Mouse (Mus musculus) T-cell, adult 66 days (primary cell): ENCODE results near the gene Phgdh. TPM values are rescaled to one million over a fixed set of nuclear protein-coding genes. Genes with fewer than 3 reads are reported as not detected.

Experiments
- total RNA-seq, 2 experiments: library from RNA; stranded (reverse); gene quantifications; 3 replicates in 1 of 2; 4 replicates in 1 of 2; pipeline ENCODE4 v1.2.4; 2023

Gene Phgdh
- total RNA-seq = 10 to 100 TPM; 60.9 to 65.4 TPM

DNA sequence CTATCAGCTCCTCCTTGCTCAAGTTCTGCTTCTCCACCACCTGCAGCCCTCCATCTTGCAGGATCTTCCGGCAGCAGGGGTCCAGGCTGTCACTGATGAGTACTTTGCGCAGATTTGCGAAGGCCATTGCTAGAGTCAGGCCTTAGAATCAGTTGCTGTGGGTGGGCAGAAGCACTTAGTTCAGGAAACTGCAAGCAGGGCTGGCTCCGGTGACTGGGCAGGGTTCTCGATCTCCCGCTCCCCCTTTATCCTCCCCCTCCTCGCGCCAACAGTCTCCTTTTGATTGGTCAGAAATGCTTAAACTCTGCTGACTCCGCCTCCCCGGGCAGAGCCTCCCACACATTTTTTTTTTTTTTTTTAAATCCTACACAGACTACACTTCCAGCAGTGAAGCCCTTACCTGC is at the start of gene Phgdh:
Gene Phgdh, minus strand, starts transcription at position 285 of the 404 bp plus-strand sequence.

DNA sequence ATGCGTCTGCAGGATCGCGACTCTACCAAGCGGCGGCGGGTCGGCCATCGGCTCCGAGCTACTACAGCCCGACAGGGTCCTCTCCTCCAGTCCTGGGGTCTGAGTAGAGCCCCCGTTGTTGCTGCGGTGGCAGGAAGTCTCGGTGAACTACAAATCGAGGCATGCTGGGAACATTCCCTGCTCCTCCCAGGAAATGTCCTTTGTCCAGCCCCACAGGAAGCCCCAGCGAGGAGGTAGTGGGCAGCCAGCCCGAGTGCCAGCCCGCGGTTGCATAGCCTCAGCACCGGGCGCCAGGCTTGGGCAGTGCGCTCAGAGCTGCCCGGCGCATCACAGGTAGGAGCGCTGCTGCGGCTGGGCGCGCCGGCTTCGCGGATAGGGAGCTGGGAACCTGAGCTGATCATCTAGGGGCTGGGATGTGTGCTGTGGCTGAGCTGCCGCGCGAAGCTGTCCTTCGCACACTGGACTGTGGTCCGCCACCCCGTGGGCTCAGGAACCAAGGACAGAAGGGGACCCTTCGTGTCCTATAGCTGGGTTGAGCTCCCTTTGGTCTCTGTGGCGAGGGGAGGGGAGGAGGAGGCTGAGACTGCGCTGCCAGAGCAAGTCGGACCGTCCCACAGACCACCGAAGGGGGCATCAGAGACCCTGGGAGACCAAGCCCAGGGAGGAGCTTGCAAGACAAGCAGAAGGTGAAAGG is 42.6 kb upstream of the Phgdh start, which contains the start of gene Zfp697:
Gene Zfp697, plus strand, starts transcription at position 216 of the 694 bp plus-strand sequence.

DNA sequence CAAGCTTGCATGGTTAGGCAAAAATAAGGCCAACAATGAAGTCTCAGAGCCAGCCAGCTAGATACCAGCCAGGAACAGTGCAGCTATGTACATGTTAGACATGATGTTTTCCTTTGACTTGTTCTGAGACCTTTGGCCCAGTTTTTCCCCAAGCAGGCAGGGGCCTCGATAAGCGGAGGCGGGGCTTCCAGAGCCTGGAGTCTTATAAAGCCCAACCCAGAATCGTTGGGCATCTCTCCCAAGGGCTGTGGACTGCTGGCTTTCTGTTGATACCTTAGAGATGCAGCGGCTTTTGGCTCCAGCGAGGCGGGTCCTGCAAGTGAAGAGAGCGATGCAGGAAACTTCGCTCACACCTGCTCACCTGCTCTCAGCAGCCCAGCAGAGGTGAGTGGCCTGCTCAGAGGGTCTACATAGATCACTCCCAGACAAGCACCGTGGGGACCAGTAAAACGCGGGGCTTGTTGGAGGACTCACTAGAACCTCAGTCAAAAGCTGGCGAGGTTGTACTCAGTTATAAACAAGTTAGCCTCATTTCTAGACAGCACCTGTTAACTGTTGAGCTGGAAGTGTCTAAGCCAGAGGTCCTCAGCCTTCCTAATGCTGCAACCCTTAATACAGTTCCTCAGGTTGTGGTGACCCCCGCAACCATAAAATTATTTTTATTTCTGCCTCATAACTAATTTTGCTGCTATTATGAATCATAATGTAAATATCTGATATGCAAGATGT is 59.4 kb downstream of the Phgdh start, which contains the start of gene Hmgcs2:
Gene Hmgcs2, plus strand, starts transcription at position 232 of the 729 bp plus-strand sequence.

Other genes with a start within 250 kb of the Phgdh start
- 1 to 10 TPM; 2.9 to 4.0 TPM for gene Adam30, start 179.4 kb downstream of the Phgdh start, total RNA-seq
- not detected for gene Reg4, start 117.8 kb downstream of the Phgdh start, total RNA-seq
- not detected for gene Hmgcs2, start 59.6 kb downstream of the Phgdh start, total RNA-seq
- under 1 TPM in 1 of 2 experiments, not detected in 1; 0.39 TPM for gene Zfp697, start 42.5 kb upstream of the Phgdh start, total RNA-seq
- not detected for gene Gm4450, start 117.1 kb upstream of the Phgdh start, total RNA-seq
- not detected for gene Hsd3b4, start 170.5 kb upstream of the Phgdh start, total RNA-seq
- gene Gm10681, start 248.8 kb upstream of the Phgdh start, total RNA-seq = not detected